Mouse (Mus musculus) limb, embryonic 15.5 days (tissue): Measurements from ENCODE around the gene Carmil2. TPM values are rescaled to one million over a fixed set of nuclear protein-coding genes. Genes with fewer than 3 reads are reported as not detected.

Experiments
- ATAC-seq: fragments of 200-750 bp; cut with Nextera tagmentation; 2 replicates; pipeline ENCODE4 v1.8.0; 2017; ENCODE audit warnings: low read depth, moderate TSS enrichment; ENCODE audit not compliant: insufficient number of reproducible peaks, low FRiP score, low TSS enrichment
- H3K27ac ChIP-seq: fragments of 300-500 bp; sonication (generic); 2 replicates; pipeline ENCODE4 v1.5.1; 2015; ENCODE audit warnings: moderate library complexity, mild to moderate bottlenecking, inconsistent platforms
- H3K27me3 ChIP-seq: fragments of 300-500 bp; sonication (generic); 2 replicates; pipeline ENCODE4 v1.6.1; 2015; ENCODE audit warnings: inconsistent platforms
- H3K36me3 ChIP-seq: fragments of 300-500 bp; sonication (generic); 2 replicates; pipeline ENCODE4 v1.6.1; 2015; ENCODE audit warnings: inconsistent platforms
- H3K4me1 ChIP-seq: fragments of 300-500 bp; sonication (generic); 2 replicates; pipeline ENCODE4 v1.6.1; 2015; ENCODE audit warnings: inconsistent platforms
- H3K4me2 ChIP-seq: fragments of 300-500 bp; sonication (generic); 2 replicates; pipeline ENCODE4 v1.6.1; 2015; ENCODE audit warnings: mild to moderate bottlenecking, inconsistent platforms
- H3K4me3 ChIP-seq: fragments of 300-500 bp; sonication (generic); 2 replicates; pipeline ENCODE4 v1.5.1; 2015; ENCODE audit warnings: mild to moderate bottlenecking, inconsistent platforms
- H3K9ac ChIP-seq: fragments of 300-500 bp; sonication (generic); 2 replicates; pipeline ENCODE4 v1.6.1; 2015; ENCODE audit warnings: inconsistent platforms
- H3K9me3 ChIP-seq: fragments of 300-500 bp; sonication (generic); 2 replicates; pipeline ENCODE4 v1.6.1; 2016; ENCODE audit warnings: inconsistent platforms
- WGBS: fragments of 180-500 bp; shearing (Covaris S2); methylation state at CpG from one replicate; pipeline ENCODE4 v1.1.7; 2015; 5-methylcytosine and 5-hydroxymethylcytosine counted together
- polyA plus RNA-seq: library from polyadenylated mRNA; unstranded; fragments of >200 nt; fragmentation: Nextera tagmentation; extraction: Ambion mirVana; gene quantifications from 2 replicates; pipeline ENCODE4 v1.2.1, GENCODE M21; 2015

Carmil2 gene
- polyA plus RNA-seq, 1 experiment from 2014 or later, result 0.47 TPM

DNA sequence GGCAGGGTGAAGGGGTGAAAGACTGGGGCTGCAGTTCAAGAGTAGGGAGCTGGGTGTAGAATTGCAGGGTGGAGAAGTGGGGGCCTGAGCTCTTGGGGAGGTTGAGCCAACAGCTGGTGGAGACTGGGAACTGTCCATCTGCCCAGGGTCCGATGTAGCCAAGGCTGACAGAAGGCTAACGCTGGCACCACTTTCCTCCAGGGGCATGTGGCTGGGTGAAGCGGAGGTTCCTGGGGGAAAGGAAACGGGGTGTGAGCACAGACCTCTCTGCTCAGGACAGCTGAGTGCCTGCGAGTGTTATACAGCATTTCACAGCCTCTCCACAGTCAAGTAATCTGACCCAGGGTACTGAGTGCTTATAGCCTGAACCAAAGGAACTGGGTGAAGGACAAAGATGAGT lies 12.7 kb downstream of the Carmil2 start:
- WGBS, result 81% methylated on average over 5 of the region's 5 CpGs
- H3K4me3 ChIP-seq, result no peak overlapping the region
- no peak overlapping the region for H3K9ac ChIP-seq
- peaks cover 30% of the 10 kb centered on the region for H3K4me1 ChIP-seq
- no peak for ATAC-seq
- H3K27me3 ChIP-seq, result peaks cover 16% of the 10 kb centered on the region; the same call in 1 of the 2 replicates
- H3K4me2 ChIP-seq, result no peak overlapping the region
- peaks cover 38% of the 10 kb centered on the region for H3K36me3 ChIP-seq
- no peak overlapping the region for H3K27ac ChIP-seq
- no peaks in the 10 kb centered on the region for H3K9me3 ChIP-seq

GRCm38 (mm10) chr8:105699488-105700215 lies 13.6 kb downstream of the Carmil2 start:
- Histone ChIP-seq H3K27me3 (0 out of 2 replicates have a peak, but pooled peaks cover 9% of the 10 kb centered on the region), H3K4me3 (peak overlapping the region; percentile 65), H3K9me3 (no peaks in the 10 kb centered on the region), H3K36me3 (peaks cover 47% of the 10 kb centered on the region), H3K4me1 (peaks cover 22% of the 10 kb centered on the region), H3K9ac (peak overlapping the region; percentile 54; the same call in 1 of the 2 replicates), H3K4me2 (peak overlapping the region; percentile 92), H3K27ac (no peak overlapping the region)
- no peak for ATAC-seq
- 86% methylated on average over 11 of the region's 11 CpGs for WGBS

GRCm38 (mm10) chr8:105700566-105700965 lies 14.5 kb downstream of the Carmil2 start:
- peak overlapping the region; percentile 65 for H3K4me3 ChIP-seq
- H3K9me3 ChIP-seq, result no peaks in the 10 kb centered on the region
- peak overlapping the region; percentile 92 for H3K4me2 ChIP-seq
- H3K36me3 ChIP-seq, result peaks cover 51% of the 10 kb centered on the region
- H3K27me3 ChIP-seq, result no peaks in the 10 kb centered on the region
- H3K4me1 ChIP-seq, result peaks cover 22% of the 10 kb centered on the region
- 0% methylated on average over 21 of the region's 21 CpGs for WGBS
- peak; percentile 28 for ATAC-seq
- H3K9ac ChIP-seq, result peak overlapping the region; percentile 54
- peak overlapping the region; percentile 96 for H3K27ac ChIP-seq

DNA sequence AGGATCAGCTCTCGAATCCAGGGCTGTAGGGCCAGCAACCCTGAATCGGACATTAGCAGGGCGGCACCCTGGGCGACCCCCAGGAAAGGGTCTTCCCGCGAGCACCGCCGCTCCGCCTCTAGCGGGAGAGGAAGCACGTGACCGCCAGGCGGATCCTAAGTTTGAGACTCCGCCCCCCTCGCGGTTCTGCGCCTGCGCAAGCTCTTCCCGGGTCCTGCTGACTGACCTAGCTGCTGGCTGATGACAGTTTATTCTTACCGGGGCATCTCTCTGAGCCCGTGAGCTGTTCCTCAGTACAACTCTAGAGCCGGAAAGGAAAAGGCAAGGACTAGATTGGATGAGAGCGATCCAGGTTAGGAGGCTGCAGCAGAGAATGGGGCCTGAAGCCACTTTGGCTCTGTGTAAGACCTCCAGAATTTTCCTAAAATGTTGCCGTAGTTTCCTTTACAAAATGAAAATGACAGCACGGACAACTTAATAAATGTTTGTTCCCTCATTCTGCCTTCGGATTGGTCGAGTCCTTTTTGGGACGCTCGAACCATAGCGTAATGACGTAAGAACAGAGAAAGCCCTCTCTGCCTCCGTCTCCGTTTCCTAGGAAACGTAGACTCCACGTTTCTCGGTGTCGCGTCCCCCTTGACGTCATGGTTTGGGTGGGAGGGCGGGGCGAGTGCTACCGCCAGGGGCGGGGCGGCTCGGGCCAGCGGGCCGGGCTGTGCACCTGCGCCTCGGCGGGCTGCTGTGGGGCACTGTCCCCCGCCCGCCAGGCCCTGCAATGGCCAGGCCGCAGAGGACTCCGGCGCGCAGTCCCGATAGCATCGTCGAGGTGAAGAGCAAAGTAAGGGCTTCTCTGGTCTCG lies 15.1 kb downstream of the Carmil2 start, which contains the start of the genes Acd and Pard6a:
Acd (minus strand) TSS at position 137 of the 859 bp plus-strand sequence.
Pard6a (plus strand) TSS at position 183 of the 859 bp plus-strand sequence.
- under 1% methylated on average over 60 of the region's 60 CpGs for WGBS
- Histone ChIP-seq H3K4me1 (peaks cover 24% of the 10 kb centered on the region), H3K4me3 (peak within 1 kb of the TSS; percentile 65), H3K9ac (peak within 1 kb of the TSS; percentile 54), H3K27ac (peak within 1 kb of the TSS; percentile 96), H3K9me3 (no peaks in the 10 kb centered on the region), H3K36me3 (peaks cover 51% of the 10 kb centered on the region), H3K27me3 (no peaks in the 10 kb centered on the region), H3K4me2 (peak within 1 kb of the TSS; percentile 92)
- peak; percentile 66 for ATAC-seq

DNA sequence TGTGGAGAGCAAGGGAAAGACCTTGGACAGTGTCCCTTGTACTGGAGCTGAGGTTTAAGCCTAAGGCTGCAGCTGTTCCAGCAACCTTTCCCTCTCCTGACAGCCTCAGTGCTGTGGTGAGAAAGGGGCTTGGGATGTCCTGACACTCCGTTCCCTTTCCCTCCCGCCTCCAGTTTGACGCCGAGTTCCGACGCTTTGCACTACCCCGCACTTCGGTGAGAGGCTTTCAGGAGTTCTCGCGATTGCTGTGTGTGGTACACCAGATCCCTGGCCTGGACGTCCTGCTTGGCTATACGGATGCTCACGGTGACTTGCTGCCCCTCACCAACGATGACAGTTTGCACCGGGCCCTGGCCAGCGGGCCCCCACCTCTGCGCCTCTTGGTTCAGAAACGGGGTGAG lies 15.9 kb downstream of the Carmil2 start:
- H3K36me3 ChIP-seq, result peaks cover 48% of the 10 kb centered on the region
- 45% methylated on average over 18 of the region's 18 CpGs for WGBS
- H3K9ac ChIP-seq, result peak overlapping the region; percentile 45; the same call in 1 of the 2 replicates

GRCm38 (mm10) chr8:105702731-105703415 lies 16.8 kb downstream of the Carmil2 start:
- no peak overlapping the region for H3K4me2 ChIP-seq
- H3K4me3 ChIP-seq, result no peak overlapping the region
- H3K27ac ChIP-seq, result no peak overlapping the region
- no peaks in the 10 kb centered on the region for H3K27me3 ChIP-seq
- H3K9ac ChIP-seq, result no peak overlapping the region
- H3K4me1 ChIP-seq, result peaks cover 39% of the 10 kb centered on the region
- peaks cover 39% of the 10 kb centered on the region for H3K36me3 ChIP-seq
- ATAC-seq, result no peak
- 92% methylated on average over 24 of the region's 24 CpGs for WGBS
- no peaks in the 10 kb centered on the region for H3K9me3 ChIP-seq

More for the DNA sequence above, 15.9 kb downstream of the Carmil2 start:
- H3K4me2 ChIP-seq, result peak overlapping the region; percentile 92
- no peaks in the 10 kb centered on the region for H3K9me3 ChIP-seq
- ATAC-seq, result no peak
- peak overlapping the region; percentile 96 for H3K27ac ChIP-seq
- peak overlapping the region; percentile 65 for H3K4me3 ChIP-seq
- H3K4me1 ChIP-seq, result peaks cover 32% of the 10 kb centered on the region
- H3K27me3 ChIP-seq, result no peaks in the 10 kb centered on the region

DNA sequence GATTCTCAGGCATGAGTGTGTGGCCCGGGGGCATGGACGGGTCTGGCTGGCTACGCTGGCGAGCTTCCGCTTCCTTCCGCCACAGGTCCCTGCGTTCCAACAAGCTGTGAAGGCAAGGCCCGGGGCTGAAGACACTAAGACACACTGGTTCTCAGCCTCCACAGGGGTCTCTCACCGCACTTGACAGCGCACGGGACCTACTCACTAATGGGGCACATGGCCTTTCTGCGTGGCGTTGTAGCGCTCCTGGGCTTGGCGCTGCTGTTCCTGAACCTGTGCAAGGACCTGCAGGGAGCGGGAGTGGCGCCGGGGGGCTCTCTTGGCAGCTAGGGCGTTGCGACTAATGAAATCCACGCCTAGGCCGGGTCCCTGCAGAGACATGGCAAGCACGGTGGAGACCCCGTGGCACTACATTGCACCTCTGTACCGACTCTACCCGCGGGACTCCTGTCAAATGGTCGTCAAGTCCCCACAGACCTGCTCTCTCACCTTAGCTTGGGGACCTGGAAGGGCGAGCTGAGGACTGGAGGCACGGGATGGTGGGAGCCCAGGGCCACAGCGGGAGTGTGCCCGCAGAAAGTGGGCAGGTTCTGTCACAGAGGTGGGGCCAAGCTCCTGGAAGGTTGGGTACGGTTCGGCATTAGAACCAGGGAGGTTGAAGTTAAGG lies 18.2 kb downstream of the Carmil2 start:
- Histone ChIP-seq H3K4me1 (peaks cover 43% of the 10 kb centered on the region), H3K27me3 (no peaks in the 10 kb centered on the region), H3K4me2 (no peak overlapping the region), H3K9ac (no peak overlapping the region), H3K4me3 (no peak overlapping the region), H3K36me3 (peaks cover 28% of the 10 kb centered on the region), H3K9me3 (no peaks in the 10 kb centered on the region), H3K27ac (no peak overlapping the region)
- ATAC-seq, result no peak
- WGBS, result 93% methylated on average over 34 of the region's 34 CpGs

- Histone ChIP-seq H3K36me3 (peaks cover 25% of the 10 kb centered on the region), H3K4me3 (no peak overlapping the region), H3K27me3 (no peaks in the 10 kb centered on the region), H3K4me1 (peaks cover 37% of the 10 kb centered on the region), H3K4me2 (no peak overlapping the region), H3K27ac (no peak overlapping the region), H3K9ac (no peak overlapping the region), H3K9me3 (no peaks in the 10 kb centered on the region)
- ATAC-seq, result no peak
- 88% methylated on average over 6 of the region's 6 CpGs for WGBS
Observed at GRCm38 (mm10) chr8:105704955-105705354, 18.9 kb downstream of the Carmil2 start.

- Histone ChIP-seq H3K9ac (peak overlapping the region; percentile 14; the same call in 1 of the 2 replicates), H3K4me1 (peaks cover 31% of the 10 kb centered on the region), H3K4me3 (peak overlapping the region; percentile 81), H3K27ac (no peak overlapping the region), H3K9me3 (no peaks in the 10 kb centered on the region), H3K36me3 (peaks cover 25% of the 10 kb centered on the region), H3K27me3 (no peaks in the 10 kb centered on the region), H3K4me2 (peak overlapping the region; percentile 97)
- no peak for ATAC-seq
- 85% methylated on average over 12 of the region's 12 CpGs for WGBS
Observed at GRCm38 (mm10) chr8:105706426-105706825, 20.4 kb downstream of the Carmil2 start.

GRCm38 (mm10) chr8:105707498-105708403 lies 21.7 kb downstream of the Carmil2 start, which contains the start of the genes 4933405L10Rik and Enkd1:
TSS of gene 4933405L10Rik (plus strand) at chr8:105707655.
TSS of gene Enkd1 (minus strand) at chr8:105708210.
- WGBS, result 1% methylated on average over 55 of the region's 55 CpGs
- Histone ChIP-seq H3K4me3 (peak within 1 kb of the TSS; percentile 81), H3K4me1 (peaks cover 21% of the 10 kb centered on the region), H3K36me3 (peaks cover 23% of the 10 kb centered on the region), H3K9me3 (no peaks in the 10 kb centered on the region), H3K27ac (peak within 1 kb of the TSS; percentile 27; the same call in 1 of the 2 replicates), H3K4me2 (peak within 1 kb of the TSS; percentile 97), H3K27me3 (no peaks in the 10 kb centered on the region), H3K9ac (peak within 1 kb of the TSS; percentile 62)
- ATAC-seq, result peak; percentile 59
